Mouse (Mus musculus): ENCODE data around the gene Rnf148.

DNA sequence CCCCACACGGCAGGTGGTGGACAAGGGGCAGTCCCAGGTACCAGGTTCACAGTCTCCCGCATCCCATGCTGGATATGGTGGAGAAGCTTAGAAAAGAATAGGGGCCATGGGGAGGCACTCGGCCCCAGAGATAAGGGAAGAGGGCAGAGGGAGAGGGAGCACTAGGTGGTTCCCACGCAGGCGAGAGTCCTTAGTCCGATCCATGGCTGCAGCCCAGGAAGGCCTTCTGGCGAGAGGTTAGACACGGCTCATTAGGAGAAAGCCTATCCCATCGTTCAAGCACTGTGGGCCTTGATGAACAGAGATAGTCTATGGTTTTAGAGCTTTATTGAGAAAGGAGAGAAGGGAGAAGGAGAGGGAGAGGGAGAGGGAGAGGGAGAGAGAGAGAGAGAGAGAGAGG, 20.9 kb downstream of the Rnf148 start:
- TF ChIP-seq CTCF (IDR thresholded peaks at IDR 0.05; ENCODE audit: control insufficient read depth, insufficient read depth, low read length) (no peak), POLR2A (IDR thresholded peaks at IDR 0.05; ENCODE audit: borderline replicate concordance, control insufficient read depth, low read depth, low read length) (no peak)

Data from bone marrow, adult 2 months (tissue).